Mouse (Mus musculus) thymus, adult 2 months (tissue): ENCODE results near the gene Ruvbl2.

Experiments used
- CTCF ChIP-seq: fragments of 200-500 bp; IDR thresholded peaks from 2 replicates; pipeline ENCODE4 v1.5.1; 2012; ENCODE audit warnings: mild to moderate bottlenecking, control low read depth, low read length, moderate library complexity, borderline replicate concordance; ENCODE audit not compliant: control insufficient read depth, poor library complexity, insufficient read depth; ENCODE audit errors: extremely low read depth
- POLR2A ChIP-seq: fragments of 200-500 bp; IDR thresholded peaks from 2 replicates; pipeline ENCODE4 v1.6.1; 2012; ENCODE audit warnings: mild to moderate bottlenecking, low read length, control low read depth, moderate library complexity; ENCODE audit not compliant: control insufficient read depth, poor library complexity, insufficient read depth; ENCODE audit errors: extremely low read depth

DNA sequence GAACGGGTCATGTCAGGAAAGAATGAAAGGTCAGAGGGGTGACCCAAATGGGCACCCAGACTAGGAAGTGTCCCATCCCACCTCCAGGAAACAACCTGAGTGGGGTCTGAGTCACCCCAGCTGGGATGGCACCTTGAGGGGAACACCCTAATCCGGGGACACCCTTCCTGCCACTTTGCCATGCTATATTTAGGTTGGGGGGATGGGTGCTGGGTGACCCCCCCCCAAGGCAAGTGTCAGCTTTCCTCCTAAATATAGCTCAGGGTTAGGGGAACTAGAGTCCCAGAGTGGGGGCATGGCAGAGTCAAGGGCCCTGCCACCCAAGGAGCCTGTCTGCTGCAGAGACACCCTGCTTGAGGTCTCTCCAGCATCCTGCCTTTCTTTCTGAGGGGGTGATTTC is 25.5 kb downstream of the Ruvbl2 start:
- TF ChIP-seq CTCF (no peak), POLR2A (no peak)
